Mouse (Mus musculus): ENCODE data around the gene Usp54. TPM values are rescaled to one million over a fixed set of nuclear protein-coding genes. Genes with fewer than 3 reads are reported as not detected.
"Not testable (repeated sequence)": the region's sequence is repeated elsewhere in the genome, so short reads cannot be mapped to it uniquely, and the experiment has no call there.

Gene Usp54
- total RNA-seq, 2 experiments from 2014 or later = 51.4 to 57.1 TPM

GRCm38 (mm10) chr14:20578822-20579407 is 61.9 kb downstream of the Usp54 start:
- TF ChIP-seq CTCF (conservative IDR thresholded peaks at IDR 0.05) = peak; percentile 32
- H3K4me3 ChIP-seq = no peak overlapping the region
- no peak for DNase-seq (ENCODE audit: low spot score in 2 of 2)

GRCm38 (mm10) chr14:20576179-20576578 is 64.7 kb downstream of the Usp54 start:
- TF ChIP-seq CTCF (conservative IDR thresholded peaks at IDR 0.05) = peak; percentile 94
- DNase-seq (ENCODE audit: low spot score in 2 of 2) = peak; percentile 75 to 81
- H3K4me3 ChIP-seq = no peak overlapping the region
- H3K27ac ChIP-seq = peak overlapping the region; percentile 9; the same call in 1 of the 2 replicates

More at GRCm38 (mm10) chr14:20578822-20579407, 61.9 kb downstream of the Usp54 start:
- H3K27ac ChIP-seq = no peak overlapping the region

- DNase-seq (ENCODE audit: low spot score in 2 of 2); H3K27ac ChIP-seq; H3K4me3 ChIP-seq: not testable (repeated sequence)
Observed at GRCm38 (mm10) chr14:20573196-20573595, 67.7 kb downstream of the Usp54 start.

- H3K4me3 ChIP-seq = no peak overlapping the region
- no peak for TF ChIP-seq CTCF (conservative IDR thresholded peaks at IDR 0.05)
- H3K27ac ChIP-seq = no peak overlapping the region
- DNase-seq (ENCODE audit: low spot score in 2 of 2) = no peak
Observed at GRCm38 (mm10) chr14:20565256-20566021, 75.4 kb downstream of the Usp54 start.

- no peak overlapping the region for H3K4me3 ChIP-seq
- TF ChIP-seq CTCF (conservative IDR thresholded peaks at IDR 0.05) = peak; percentile 51
- DNase-seq (ENCODE audit: low spot score in 2 of 2) = no peak
- no peak overlapping the region for H3K27ac ChIP-seq
Observed at GRCm38 (mm10) chr14:20564692-20565091, 76.2 kb downstream of the Usp54 start.

- Histone ChIP-seq H3K4me3 (no peak overlapping the region), H3K27ac (no peak overlapping the region)
- no peak for DNase-seq (ENCODE audit: low spot score in 2 of 2)
- no peak for TF ChIP-seq CTCF (conservative IDR thresholded peaks at IDR 0.05)
Observed at GRCm38 (mm10) chr14:20561897-20562296, 79.0 kb downstream of the Usp54 start.

- DNase-seq (ENCODE audit: low spot score in 2 of 2) = no peak
Observed at GRCm38 (mm10) chr14:20550136-20550535, 90.7 kb downstream of the Usp54 start.

GRCm38 (mm10) chr14:20546415-20546814 is 94.4 kb downstream of the Usp54 start, which contains the start of gene Ppp3cb:
TSS of gene Ppp3cb (minus strand) at chr14:20546573.
- Histone ChIP-seq H3K27ac (peak within 1 kb of the TSS; percentile 98), H3K4me3 (peak within 1 kb of the TSS; percentile 68)
- peak; percentile 74 to 85 for DNase-seq (ENCODE audit: low spot score in 2 of 2)
- TF ChIP-seq CTCF (conservative IDR thresholded peaks at IDR 0.05) = no peak

More at GRCm38 (mm10) chr14:20550136-20550535, 90.7 kb downstream of the Usp54 start:
- no peak for TF ChIP-seq CTCF (conservative IDR thresholded peaks at IDR 0.05)
- Histone ChIP-seq H3K27ac (no peak overlapping the region), H3K4me3 (no peak overlapping the region)

- no peak; the same call in 1 of the 2 replicates for TF ChIP-seq CTCF (conservative IDR thresholded peaks at IDR 0.05)
Observed at GRCm38 (mm10) chr14:20545529-20546331, 95.1 kb downstream of the Usp54 start.

GRCm38 (mm10) chr14:20544467-20545411 is 96.1 kb downstream of the Usp54 start:
- H3K4me3 ChIP-seq = peak overlapping the region; percentile 68
- TF ChIP-seq CTCF (conservative IDR thresholded peaks at IDR 0.05) = peak; percentile 31; the same call in 1 of the 2 replicates
- DNase-seq (ENCODE audit: low spot score in 2 of 2) = no peak
- peak overlapping the region; percentile 98; the same call in 1 of the 2 replicates for H3K27ac ChIP-seq

More at GRCm38 (mm10) chr14:20545529-20546331, 95.1 kb downstream of the Usp54 start:
- peak overlapping the region; percentile 98 for H3K27ac ChIP-seq
- peak overlapping the region; percentile 68 for H3K4me3 ChIP-seq
- DNase-seq (ENCODE audit: low spot score in 2 of 2) = peak; percentile 78 to 81

- H3K27ac ChIP-seq = no peak overlapping the region
- no peak for DNase-seq (ENCODE audit: low spot score in 2 of 2)
- H3K4me3 ChIP-seq = no peak overlapping the region
- no peak for TF ChIP-seq CTCF (conservative IDR thresholded peaks at IDR 0.05)
Observed at GRCm38 (mm10) chr14:20529643-20530042, 111.2 kb downstream of the Usp54 start.

GRCm38 (mm10) chr14:20520179-20520578 is 120.7 kb downstream of the Usp54 start:
- no peak for TF ChIP-seq CTCF (conservative IDR thresholded peaks at IDR 0.05)
- H3K27ac ChIP-seq = no peak overlapping the region
- DNase-seq (ENCODE audit: low spot score in 2 of 2) = no peak
- no peak overlapping the region for H3K4me3 ChIP-seq

Data from layer of hippocampus, adult 2 months (tissue).